7 mouse cellular contexts compared by ENCODE assay signal in genomic region chr11:75132278-75132677, GRCm38 (mm10). TPM values are rescaled to one million over a fixed set of nuclear protein-coding genes. Genes with fewer than 3 reads are reported as not detected.
DNase-seq lines count a peak whose midpoint lies in the region; ATAC-seq and TF ChIP-seq lines count a peak whose summit lies in the region.

No protein-coding gene starts in this region.

- H3K4me2 ChIP-seq in liver, postnatal 0 days (ENCODE audit: low read depth, low read length), result no peak overlapping the region
- H3K4me2 ChIP-seq in heart, postnatal 0 days (ENCODE audit: low read depth, low read length), result no peak overlapping the region
- H3K4me2 ChIP-seq in stomach, embryonic 16.5 days (ENCODE audit: low read depth, low read length), result no peak overlapping the region

- H3K27me3 ChIP-seq in liver, adult 2 months (ENCODE audit: control insufficient read depth, insufficient read depth, low read length), result no peaks in the 10 kb centered on the region
- no peaks in the 10 kb centered on the region for H3K27me3 ChIP-seq in liver, postnatal 0 days (ENCODE audit: insufficient read depth, low read length)
- no peaks in the 10 kb centered on the region for H3K27me3 ChIP-seq in heart, postnatal 0 days (ENCODE audit: control insufficient read depth, insufficient read depth, low read length)
- no peaks in the 10 kb centered on the region for H3K27me3 ChIP-seq in stomach, embryonic 16.5 days (ENCODE audit: control insufficient read depth, insufficient read depth, low read length)

- H3K9ac ChIP-seq in liver, adult 2 months (ENCODE audit: low read depth, low read length), result no peak overlapping the region
- no peak overlapping the region for H3K9ac ChIP-seq in liver, postnatal 0 days (replicated peaks)
- H3K9ac ChIP-seq in heart, postnatal 0 days (replicated peaks; ENCODE audit: low read depth, low read length), result no peak overlapping the region
- H3K9ac ChIP-seq in stomach, embryonic 16.5 days (ENCODE audit: low read length), result 0 out of 2 replicates have a peak overlapping the region, but pooled peaks have one; percentile 12

- intact Hi-C loops in left cerebral cortex, postnatal 25 days (cut with DNase I), result no loop called here

- H3K27ac ChIP-seq in liver, adult 2 months (replicated peaks; ENCODE audit: insufficient read depth, low read depth, low read length), result no peak overlapping the region
- H3K27ac ChIP-seq in liver, postnatal 0 days (ENCODE audit: low read depth), result no peak overlapping the region
- peak overlapping the region; percentile 48; the same call in 1 of the 2 replicates for H3K27ac ChIP-seq in heart, postnatal 0 days (ENCODE audit: low read depth)
- H3K27ac ChIP-seq in stomach, embryonic 16.5 days (ENCODE audit: low read length), result no peak overlapping the region

- H3K4me3 ChIP-seq in liver, adult 2 months (ENCODE audit: insufficient read depth, low read depth, low read length), result no peak overlapping the region
- H3K4me3 ChIP-seq in liver, postnatal 0 days (ENCODE audit: low read depth, low read length), result no peak overlapping the region
- H3K4me3 ChIP-seq in heart, postnatal 0 days (ENCODE audit: low read depth, low read length), result no peak overlapping the region
- H3K4me3 ChIP-seq in stomach, embryonic 16.5 days (replicated peaks; ENCODE audit: low read length), result no peak overlapping the region

- H3K79me2 ChIP-seq in liver, adult 2 months (ENCODE audit: control insufficient read depth, insufficient read depth, low read length), result no peaks in the 10 kb centered on the region

- peaks cover 11% of the 10 kb centered on the region for H3K4me1 ChIP-seq in liver, adult 2 months (ENCODE audit: control insufficient read depth, insufficient read depth, low read length)
- H3K4me1 ChIP-seq in liver, postnatal 0 days (ENCODE audit: insufficient read depth), result peaks cover 7% of the 10 kb centered on the region; the same call in 1 of the 2 replicates
- peaks cover 28% of the 10 kb centered on the region for H3K4me1 ChIP-seq in heart, postnatal 0 days (ENCODE audit: control insufficient read depth, insufficient read depth)
- peaks cover 24% of the 10 kb centered on the region for H3K4me1 ChIP-seq in stomach, embryonic 16.5 days (ENCODE audit: control insufficient read depth, insufficient read depth, low read length)

- peak; percentile 34 for DNase-seq in liver, adult 2 months (ENCODE audit: extremely low read depth, low read depth, low spot score)
- DNase-seq in liver, postnatal 0 days, result no peak
- DNase-seq in cerebellum, postnatal 10 days, result peak; percentile 75 to 83
- DNase-seq in heart, postnatal 0 days (ENCODE audit: low spot score), result peak; percentile 46
- DNase-seq in left cerebral cortex, postnatal 25 days (ENCODE audit: low spot score in 2 of 2), result peak; percentile 36 to 80
- no peak for DNase-seq in testis, postnatal 10 days (ENCODE audit: low spot score)

- H3K36me3 ChIP-seq in liver, adult 2 months (ENCODE audit: control insufficient read depth, insufficient read depth, low read length), result no peaks in the 10 kb centered on the region
- no peaks in the 10 kb centered on the region; the same call in 1 of the 2 replicates for H3K36me3 ChIP-seq in liver, postnatal 0 days (replicated peaks; ENCODE audit: insufficient read depth, low read length)
- no peaks in the 10 kb centered on the region for H3K36me3 ChIP-seq in heart, postnatal 0 days (replicated peaks; ENCODE audit: control insufficient read depth, insufficient read depth, low read length)
- no peaks in the 10 kb centered on the region for H3K36me3 ChIP-seq in stomach, embryonic 16.5 days (ENCODE audit: control insufficient read depth, insufficient read depth, low read length)

- ATAC-seq in liver, postnatal 0 days, result no peak
- ATAC-seq in heart, postnatal 0 days (ENCODE audit: insufficient read depth, low read depth), result peak; percentile 47
- ATAC-seq in stomach, embryonic 16.5 days (ENCODE audit: insufficient read depth, low FRiP score), result no peak

- no peaks in the 10 kb centered on the region for H3K9me3 ChIP-seq in liver, postnatal 0 days (ENCODE audit: low read length)
- no peaks in the 10 kb centered on the region for H3K9me3 ChIP-seq in heart, postnatal 0 days (replicated peaks; ENCODE audit: control insufficient read depth, low read length)
- H3K9me3 ChIP-seq in stomach, embryonic 16.5 days (replicated peaks; ENCODE audit: control insufficient read depth, low read length), result no peaks in the 10 kb centered on the region

- 59% methylated on average over 5 of the region's 5 CpGs for WGBS in liver, adult 2 months
- 96% methylated on average over 5 of the region's 5 CpGs for WGBS in liver, postnatal 0 days (ENCODE audit: insufficient replicate concordance)
- 32% methylated on average over 5 of the region's 5 CpGs for WGBS in heart, postnatal 0 days
- 74% methylated on average over 5 of the region's 5 CpGs for WGBS in stomach, embryonic 16.5 days

- no peak for TF ChIP-seq EP300 in liver, postnatal 0 days (IDR thresholded peaks at IDR 0.05; ENCODE audit: low read depth)
- no peak for TF ChIP-seq EP300 in heart, postnatal 0 days (IDR thresholded peaks at IDR 0.05; ENCODE audit: low read depth)

- TF ChIP-seq CTCF in liver, adult 2 months (IDR thresholded peaks at IDR 0.05; ENCODE audit: low read depth, low read length), result 0 out of 2 replicates have a peak, but pooled peaks have one; percentile 14
- no peak for TF ChIP-seq CTCF in liver, postnatal 0 days (IDR thresholded peaks at IDR 0.05; ENCODE audit: low read depth)
- TF ChIP-seq CTCF in heart, postnatal 0 days (IDR thresholded peaks at IDR 0.05; ENCODE audit: low read depth), result peak; percentile 66

- TF ChIP-seq POLR2A in liver, adult 2 months (IDR thresholded peaks at IDR 0.05; ENCODE audit: extremely low read depth, insufficient read depth, low read length), result no peak

RNA-seq across cellular contexts. Expression of gene Hic1, which starts 37.0 kb away (rescaled TPM):
- total RNA-seq in liver, adult 2 months (2014; rRNA removed), result 1.1 and 1.8 TPM in 2 replicates
- 3.8 and 4.3 TPM in 2 replicates for polyA plus RNA-seq in liver, adult 2 months (2012; rRNA removed)
- polyA plus RNA-seq in liver, postnatal 0 days (2015; fragmentation: Nextera tagmentation; extraction: Ambion mirVana), result 1.1 and 1.5 TPM in 2 replicates
- total RNA-seq in heart, postnatal 0 days (2014; rRNA removed; ENCODE audit: low replicate concordance), result 17.8 and 19.5 TPM in 2 replicates
- polyA plus RNA-seq in heart, postnatal 0 days (2015; fragmentation: Nextera tagmentation; extraction: Ambion mirVana), result 4.8 and 6.1 TPM in 2 replicates
- total RNA-seq in left cerebral cortex, postnatal 25 days (2021), result 1 to 10 TPM; 3.3 to 3.5 TPM
- polyA plus RNA-seq in stomach, embryonic 16.5 days (2015; fragmentation: Nextera tagmentation; extraction: Ambion mirVana), result 5.1 and 5.9 TPM in 2 replicates

RNA-seq across cellular contexts. Expression of gene Ovca2, which starts 46.4 kb away (rescaled TPM):
- 6.7 and 6.9 TPM in 2 replicates for total RNA-seq in liver, adult 2 months (2014; rRNA removed)
- 5.7 and 8.0 TPM in 2 replicates for polyA plus RNA-seq in liver, adult 2 months (2012; rRNA removed)
- polyA plus RNA-seq in liver, postnatal 0 days (2015; fragmentation: Nextera tagmentation; extraction: Ambion mirVana), result 12.4 and 13.6 TPM in 2 replicates
- 8.9 and 35.2 TPM in 2 replicates for total RNA-seq in heart, postnatal 0 days (2014; rRNA removed; ENCODE audit: low replicate concordance)
- 12.9 and 13.4 TPM in 2 replicates for polyA plus RNA-seq in heart, postnatal 0 days (2015; fragmentation: Nextera tagmentation; extraction: Ambion mirVana)
- 10 to 100 TPM; 12.4 to 13.9 TPM for total RNA-seq in left cerebral cortex, postnatal 25 days (2021)
- 19.4 and 23.2 TPM in 2 replicates for polyA plus RNA-seq in stomach, embryonic 16.5 days (2015; fragmentation: Nextera tagmentation; extraction: Ambion mirVana)

RNA-seq across cellular contexts. Expression of gene Dph1, which starts 58.8 kb away (rescaled TPM):
- total RNA-seq in liver, adult 2 months (2014; rRNA removed), result 11.3 and 14.2 TPM in 2 replicates
- 49.1 and 53.5 TPM in 2 replicates for polyA plus RNA-seq in liver, adult 2 months (2012; rRNA removed)
- polyA plus RNA-seq in liver, postnatal 0 days (2015; fragmentation: Nextera tagmentation; extraction: Ambion mirVana), result 10.9 and 13.0 TPM in 2 replicates
- 34.4 and 72.1 TPM in 2 replicates for total RNA-seq in heart, postnatal 0 days (2014; rRNA removed; ENCODE audit: low replicate concordance)
- polyA plus RNA-seq in heart, postnatal 0 days (2015; fragmentation: Nextera tagmentation; extraction: Ambion mirVana), result 19.3 and 20.2 TPM in 2 replicates
- total RNA-seq in left cerebral cortex, postnatal 25 days (2021), result 10 to 100 TPM; 26.9 to 27.2 TPM
- polyA plus RNA-seq in stomach, embryonic 16.5 days (2015; fragmentation: Nextera tagmentation; extraction: Ambion mirVana), result 20.6 and 20.7 TPM in 2 replicates

Comparison
In these comparisons a context has a peak if more than half of its experiments do, and no peak if none do; other contexts are left out.
1. DNase-seq: peak in liver, adult 2 months (single experiment), cerebellum, postnatal 10 days (2 of 2), heart, postnatal 0 days (single experiment) and left cerebral cortex, postnatal 25 days (2 of 2); none in liver, postnatal 0 days (single experiment) and testis, postnatal 10 days (single experiment).